Mouse (Mus musculus): Measurements from ENCODE around the gene Acsl3. TPM values are rescaled to one million over a fixed set of nuclear protein-coding genes. Genes with fewer than 3 reads are reported as not detected.

The Acsl3 gene
- polyA plus RNA-seq, 1 experiment from 2014 or later = 75.2 TPM

- peaks cover 43% of the 10 kb centered on the region for H3K36me3 ChIP-seq (ENCODE audit: insufficient read depth, low read length)
- ATAC-seq (ENCODE audit: low FRiP score, low TSS enrichment) = no peak
- H3K27me3 ChIP-seq (ENCODE audit: insufficient read depth, low read length) = no peaks in the 10 kb centered on the region
- no peak overlapping the region for H3K4me2 ChIP-seq (replicated peaks; ENCODE audit: low read depth, low read length)
- H3K9ac ChIP-seq (replicated peaks; ENCODE audit: low read length) = no peak overlapping the region
- 77% methylated on average over 2 of the region's 2 CpGs for WGBS
- no peak overlapping the region for H3K27ac ChIP-seq (ENCODE audit: low read length)
- no peaks in the 10 kb centered on the region for H3K4me1 ChIP-seq (ENCODE audit: insufficient read depth, low read length)
- no peaks in the 10 kb centered on the region for H3K9me3 ChIP-seq (ENCODE audit: low read length)
- H3K4me3 ChIP-seq (ENCODE audit: low read length) = no peak overlapping the region
Measured at GRCm38 (mm10) chr1:78702964-78703285, 45.3 kb downstream of the Acsl3 start.

- 68% methylated on average over 10 of the region's 10 CpGs for WGBS
- peaks cover 32% of the 10 kb centered on the region for H3K36me3 ChIP-seq (ENCODE audit: insufficient read depth, low read length)
Measured at GRCm38 (mm10) chr1:78706338-78706737, 48.7 kb downstream of the Acsl3 start.

GRCm38 (mm10) chr1:78707280-78707679, 49.7 kb downstream of the Acsl3 start:
- H3K4me3 ChIP-seq (ENCODE audit: low read length) = no peak overlapping the region
- no peak overlapping the region for H3K4me2 ChIP-seq (replicated peaks; ENCODE audit: low read depth, low read length)
- H3K4me1 ChIP-seq (ENCODE audit: insufficient read depth, low read length) = no peaks in the 10 kb centered on the region
- H3K9me3 ChIP-seq (ENCODE audit: low read length) = no peaks in the 10 kb centered on the region
- no peaks in the 10 kb centered on the region for H3K27me3 ChIP-seq (ENCODE audit: insufficient read depth, low read length)
- 70% methylated on average over 4 of the region's 4 CpGs for WGBS
- H3K36me3 ChIP-seq (ENCODE audit: insufficient read depth, low read length) = peaks cover 23% of the 10 kb centered on the region
- H3K27ac ChIP-seq (ENCODE audit: low read length) = no peak overlapping the region
- no peak for ATAC-seq (ENCODE audit: low FRiP score, low TSS enrichment)
- H3K9ac ChIP-seq (replicated peaks; ENCODE audit: low read length) = no peak overlapping the region

More at GRCm38 (mm10) chr1:78706338-78706737, 48.7 kb downstream of the Acsl3 start:
- ATAC-seq (ENCODE audit: low FRiP score, low TSS enrichment) = no peak
- no peak overlapping the region for H3K4me3 ChIP-seq (ENCODE audit: low read length)
- H3K27me3 ChIP-seq (ENCODE audit: insufficient read depth, low read length) = no peaks in the 10 kb centered on the region
- no peak overlapping the region for H3K27ac ChIP-seq (ENCODE audit: low read length)
- H3K4me2 ChIP-seq (replicated peaks; ENCODE audit: low read depth, low read length) = no peak overlapping the region
- H3K9me3 ChIP-seq (ENCODE audit: low read length) = no peaks in the 10 kb centered on the region
- no peaks in the 10 kb centered on the region for H3K4me1 ChIP-seq (ENCODE audit: insufficient read depth, low read length)
- no peak overlapping the region for H3K9ac ChIP-seq (replicated peaks; ENCODE audit: low read length)

- no peaks in the 10 kb centered on the region for H3K4me1 ChIP-seq (ENCODE audit: insufficient read depth, low read length)
- ATAC-seq (ENCODE audit: low FRiP score, low TSS enrichment) = no peak
- no peaks in the 10 kb centered on the region for H3K27me3 ChIP-seq (ENCODE audit: insufficient read depth, low read length)
- H3K36me3 ChIP-seq (ENCODE audit: insufficient read depth, low read length) = peaks cover 7% of the 10 kb centered on the region
- H3K4me3 ChIP-seq (ENCODE audit: low read length) = no peak overlapping the region
- H3K27ac ChIP-seq (ENCODE audit: low read length) = no peak overlapping the region
- no peak overlapping the region for H3K9ac ChIP-seq (replicated peaks; ENCODE audit: low read length)
- H3K4me2 ChIP-seq (replicated peaks; ENCODE audit: low read depth, low read length) = no peak overlapping the region
- H3K9me3 ChIP-seq (ENCODE audit: low read length) = no peaks in the 10 kb centered on the region
Measured at GRCm38 (mm10) chr1:78710026-78710425, 52.4 kb downstream of the Acsl3 start.

GRCm38 (mm10) chr1:78710613-78711329, 53.1 kb downstream of the Acsl3 start:
- Histone ChIP-seq H3K9me3 (ENCODE audit: low read length) (no peaks in the 10 kb centered on the region), H3K4me1 (ENCODE audit: insufficient read depth, low read length) (no peaks in the 10 kb centered on the region), H3K9ac (replicated peaks; ENCODE audit: low read length) (no peak overlapping the region), H3K36me3 (ENCODE audit: insufficient read depth, low read length) (no peaks in the 10 kb centered on the region; the same call in 1 of the 2 replicates), H3K4me2 (replicated peaks; ENCODE audit: low read depth, low read length) (no peak overlapping the region), H3K27ac (ENCODE audit: low read length) (no peak overlapping the region), H3K4me3 (ENCODE audit: low read length) (no peak overlapping the region), H3K27me3 (ENCODE audit: insufficient read depth, low read length) (no peaks in the 10 kb centered on the region)
- 85% methylated on average over 5 of the region's 5 CpGs for WGBS
- no peak for ATAC-seq (ENCODE audit: low FRiP score, low TSS enrichment)

- peak; percentile 81; the same call in 1 of the 2 replicates for ATAC-seq (ENCODE audit: low FRiP score, low TSS enrichment)
- no peak overlapping the region for H3K27ac ChIP-seq (ENCODE audit: low read length)
- no peak overlapping the region for H3K4me2 ChIP-seq (replicated peaks; ENCODE audit: low read depth, low read length)
- peaks cover 15% of the 10 kb centered on the region for H3K4me1 ChIP-seq (ENCODE audit: insufficient read depth, low read length)
- H3K9ac ChIP-seq (replicated peaks; ENCODE audit: low read length) = no peak overlapping the region
- no peaks in the 10 kb centered on the region for H3K36me3 ChIP-seq (ENCODE audit: insufficient read depth, low read length)
- 0 out of 2 replicates have a peak, but pooled peaks cover 3% of the 10 kb centered on the region for H3K9me3 ChIP-seq (ENCODE audit: low read length)
- no peak overlapping the region for H3K4me3 ChIP-seq (ENCODE audit: low read length)
- no peaks in the 10 kb centered on the region for H3K27me3 ChIP-seq (ENCODE audit: insufficient read depth, low read length)
- 12% methylated on average over 17 of the region's 17 CpGs for WGBS
Measured at GRCm38 (mm10) chr1:78724458-78725190, 67.0 kb downstream of the Acsl3 start.

- no peak for ATAC-seq (ENCODE audit: low FRiP score, low TSS enrichment)
- Histone ChIP-seq H3K27ac (ENCODE audit: low read length) (no peak overlapping the region), H3K4me2 (replicated peaks; ENCODE audit: low read depth, low read length) (no peak overlapping the region), H3K9me3 (ENCODE audit: low read length) (0 out of 2 replicates have a peak, but pooled peaks cover 3% of the 10 kb centered on the region), H3K4me1 (ENCODE audit: insufficient read depth, low read length) (peaks cover 15% of the 10 kb centered on the region), H3K4me3 (ENCODE audit: low read length) (no peak overlapping the region), H3K9ac (replicated peaks; ENCODE audit: low read length) (no peak overlapping the region), H3K27me3 (ENCODE audit: insufficient read depth, low read length) (no peaks in the 10 kb centered on the region), H3K36me3 (ENCODE audit: insufficient read depth, low read length) (no peaks in the 10 kb centered on the region)
- WGBS = 43% methylated on average over 3 of the region's 3 CpGs
Measured at GRCm38 (mm10) chr1:78725191-78725490, 67.5 kb downstream of the Acsl3 start.

GRCm38 (mm10) chr1:78725617-78726223, 68.1 kb downstream of the Acsl3 start:
- 30% methylated on average over 6 of the region's 6 CpGs for WGBS
- Histone ChIP-seq H3K27ac (ENCODE audit: low read length) (peak overlapping the region; percentile 31; the same call in 1 of the 2 replicates), H3K9ac (replicated peaks; ENCODE audit: low read length) (no peak overlapping the region), H3K4me1 (ENCODE audit: insufficient read depth, low read length) (peaks cover 15% of the 10 kb centered on the region), H3K9me3 (ENCODE audit: low read length) (0 out of 2 replicates have a peak, but pooled peaks cover 3% of the 10 kb centered on the region), H3K36me3 (ENCODE audit: insufficient read depth, low read length) (no peaks in the 10 kb centered on the region), H3K27me3 (ENCODE audit: insufficient read depth, low read length) (no peaks in the 10 kb centered on the region), H3K4me2 (replicated peaks; ENCODE audit: low read depth, low read length) (no peak overlapping the region), H3K4me3 (ENCODE audit: low read length) (no peak overlapping the region)
- peak; percentile 53 for ATAC-seq (ENCODE audit: low FRiP score, low TSS enrichment)

- Histone ChIP-seq H3K4me1 (ENCODE audit: insufficient read depth, low read length) (peaks cover 10% of the 10 kb centered on the region), H3K27ac (ENCODE audit: low read length) (no peak overlapping the region), H3K9ac (replicated peaks; ENCODE audit: low read length) (no peak overlapping the region), H3K27me3 (ENCODE audit: insufficient read depth, low read length) (no peaks in the 10 kb centered on the region), H3K36me3 (ENCODE audit: insufficient read depth, low read length) (no peaks in the 10 kb centered on the region), H3K4me2 (replicated peaks; ENCODE audit: low read depth, low read length) (no peak overlapping the region), H3K4me3 (ENCODE audit: low read length) (no peak overlapping the region), H3K9me3 (ENCODE audit: low read length) (0 out of 2 replicates have a peak, but pooled peaks cover 3% of the 10 kb centered on the region)
- WGBS = 48% methylated on average over 9 of the region's 9 CpGs
- no peak for ATAC-seq (ENCODE audit: low FRiP score, low TSS enrichment)
Measured at GRCm38 (mm10) chr1:78730114-78730720, 72.6 kb downstream of the Acsl3 start.

Data from kidney, embryonic 16.5 days (tissue).